Mouse (Mus musculus): ENCODE data around the gene C1qtnf7.

Gene C1qtnf7

DNA sequence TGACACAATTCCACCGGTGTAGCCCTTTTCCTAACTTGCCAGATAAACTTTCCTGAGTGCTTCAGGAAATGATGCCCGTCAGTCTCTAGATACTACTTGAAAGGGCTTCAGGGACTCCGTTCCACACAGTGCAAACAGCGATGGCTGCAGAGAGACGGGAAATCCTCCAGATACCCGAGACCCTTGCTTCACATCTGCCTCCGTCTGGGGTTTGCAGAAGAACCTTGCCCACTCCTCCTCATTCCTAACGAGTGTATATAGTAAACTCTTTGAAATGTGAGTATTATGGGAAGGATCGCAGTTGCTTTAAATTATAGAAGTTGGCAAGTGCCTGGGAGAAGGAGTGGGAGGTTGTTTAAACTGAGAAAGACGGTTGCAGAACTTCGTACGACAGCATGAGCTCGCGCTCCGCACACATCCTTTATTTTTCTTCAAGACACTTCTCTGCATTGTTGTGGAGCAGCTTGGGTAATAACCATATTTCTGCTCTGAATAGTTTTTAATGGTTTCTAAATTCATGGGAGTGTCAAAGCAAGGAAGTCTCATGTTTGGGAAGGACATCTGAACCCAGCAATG, at the start of gene C1qtnf7:
C1qtnf7 (plus strand) TSS at position 138 of the 576 bp plus-strand sequence.
- no peak for DNase-seq (ENCODE audit: extremely low read depth, low read depth, low spot score)

DNA sequence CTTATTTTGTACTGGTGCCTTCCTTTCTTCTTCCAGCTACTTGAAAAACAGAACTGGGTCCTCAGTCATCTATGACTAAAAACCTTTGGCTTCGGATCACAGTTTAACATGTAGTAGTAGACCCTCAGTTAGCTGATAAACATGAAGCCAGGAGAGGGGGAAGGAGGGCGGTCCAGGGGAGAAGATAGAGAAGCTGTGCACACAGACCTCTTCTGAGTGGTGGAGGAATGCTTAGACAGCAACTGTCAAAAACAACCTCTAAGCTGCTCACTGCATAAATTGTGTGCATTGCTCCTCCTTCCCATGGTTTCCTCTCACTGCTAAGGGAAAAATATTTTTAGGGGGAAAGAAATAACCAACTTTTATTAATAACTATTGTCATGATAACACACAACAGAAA, 48.6 kb upstream of the C1qtnf7 start:
- no peak for DNase-seq (ENCODE audit: extremely low read depth, low read depth, low spot score)

DNA sequence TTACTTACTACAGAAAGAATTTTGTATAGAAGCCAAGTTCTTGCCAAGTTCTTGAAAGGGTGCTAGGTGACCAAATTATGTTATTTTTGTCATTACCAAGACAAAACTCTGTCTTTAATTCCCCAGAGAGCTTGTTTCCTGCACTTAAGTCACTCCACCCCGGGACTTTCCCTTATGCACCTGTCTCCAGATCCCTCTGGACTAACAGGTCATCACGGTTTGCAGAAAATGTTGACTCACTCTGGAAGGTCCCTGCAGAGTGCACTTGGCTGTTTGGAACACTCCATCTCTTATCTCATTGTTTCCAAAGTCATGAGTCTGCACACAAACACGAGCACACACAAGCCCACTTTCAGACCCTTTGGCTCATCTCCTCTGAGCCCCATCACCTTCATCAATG, 48.1 kb upstream of the C1qtnf7 start:
- no peak for DNase-seq (ENCODE audit: extremely low read depth, low read depth, low spot score)

DNA sequence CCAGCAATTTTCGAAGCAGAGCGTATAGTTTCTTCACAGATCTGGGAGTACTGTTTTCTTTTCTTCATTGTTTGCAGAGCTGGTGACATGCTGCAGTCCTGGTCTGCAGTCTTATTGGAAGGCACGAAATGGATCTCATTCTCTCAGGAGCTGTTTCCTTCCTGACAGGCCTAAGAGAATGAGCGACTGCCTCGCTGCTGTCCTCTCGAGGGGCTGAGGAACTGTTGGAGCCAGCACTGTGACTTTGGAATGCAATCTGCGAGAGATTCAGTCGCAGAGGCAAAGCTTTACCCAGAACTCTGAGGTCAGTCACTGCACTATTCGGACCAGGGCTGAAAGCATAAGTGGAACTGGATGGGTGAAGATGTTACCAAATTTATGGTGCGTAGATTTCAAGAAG, 46.4 kb upstream of the C1qtnf7 start:
- DNase-seq (ENCODE audit: extremely low read depth, low read depth, low spot score): no peak

DNA sequence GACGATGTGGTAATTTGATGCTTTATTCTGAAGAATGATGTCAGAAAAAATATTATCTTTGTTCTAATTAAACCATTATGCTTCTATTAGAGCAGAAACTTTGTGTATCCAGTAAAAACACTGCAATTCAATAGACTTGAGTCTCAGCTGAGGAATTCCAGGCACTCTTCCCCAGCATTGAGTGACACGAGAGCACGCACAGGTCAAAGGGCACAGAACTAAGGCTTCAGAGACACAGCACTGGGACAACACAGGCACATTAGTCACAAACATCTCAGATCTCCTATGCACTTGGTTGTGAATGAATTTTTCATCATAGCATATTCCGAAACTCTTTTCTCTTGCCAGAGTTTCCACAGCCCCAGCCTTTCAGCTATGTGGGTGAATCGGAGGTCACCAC, 37.4 kb upstream of the C1qtnf7 start:
- no peak for DNase-seq (ENCODE audit: extremely low read depth, low read depth, low spot score)

DNA sequence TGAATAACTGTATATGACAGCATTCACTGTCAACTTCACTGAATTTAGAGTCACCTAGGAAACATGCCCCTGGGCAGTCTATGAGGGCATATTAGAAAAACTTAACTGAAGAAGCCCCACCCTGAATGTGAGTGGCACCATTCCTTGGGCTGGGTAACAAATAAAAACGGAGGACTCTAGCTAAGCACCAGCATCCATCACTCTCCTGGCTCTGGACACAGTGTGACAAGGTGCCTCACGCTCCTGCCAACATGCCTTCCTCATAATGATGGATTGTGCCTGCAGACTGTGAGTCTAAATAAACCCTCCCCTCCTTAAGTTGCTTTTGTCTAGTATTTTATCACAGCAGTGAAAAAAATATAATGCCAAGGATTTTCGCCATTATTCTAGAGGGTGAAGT, 35.3 kb upstream of the C1qtnf7 start:
- no peak for DNase-seq (ENCODE audit: extremely low read depth, low read depth, low spot score)

DNA sequence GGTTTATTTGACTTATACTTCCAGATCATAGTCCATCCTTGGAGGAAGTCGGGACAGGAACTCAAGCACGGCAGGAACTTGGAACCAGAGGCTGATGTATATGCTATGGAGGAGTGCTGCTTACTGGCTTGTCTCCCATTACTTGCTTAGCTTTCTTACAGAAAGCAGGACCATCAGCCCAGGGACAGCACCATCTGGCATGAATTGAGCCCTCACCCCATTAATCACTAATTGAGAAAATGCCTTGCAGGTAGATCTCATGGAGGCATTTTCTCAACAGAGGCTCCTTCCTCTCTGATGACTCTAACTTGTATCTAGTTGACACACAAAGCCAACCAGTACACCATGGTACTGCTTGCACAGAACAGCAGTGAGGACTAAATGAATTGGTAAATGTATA, 34.6 kb upstream of the C1qtnf7 start:
- no peak for DNase-seq (ENCODE audit: extremely low read depth, low read depth, low spot score)

DNA sequence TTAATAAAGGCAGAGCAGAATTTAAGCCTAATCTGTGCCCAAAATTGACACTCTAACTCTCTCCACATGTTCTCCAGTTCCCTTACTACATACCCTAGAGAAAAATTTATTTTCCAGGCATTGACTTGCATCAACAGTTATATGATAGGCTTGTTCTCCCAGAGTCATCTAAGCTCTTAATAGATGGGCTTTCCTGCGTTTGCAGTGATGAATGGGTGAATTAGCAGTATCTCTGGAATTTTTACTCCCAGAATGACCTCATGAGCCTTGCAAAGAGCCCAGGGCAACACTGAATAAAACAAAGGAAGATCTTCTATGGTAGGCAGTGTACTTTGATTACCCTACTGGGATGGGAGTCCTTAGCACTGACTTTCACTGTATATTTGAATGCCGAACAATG, 33.5 kb upstream of the C1qtnf7 start:
- no peak for DNase-seq (ENCODE audit: extremely low read depth, low read depth, low spot score)

DNA sequence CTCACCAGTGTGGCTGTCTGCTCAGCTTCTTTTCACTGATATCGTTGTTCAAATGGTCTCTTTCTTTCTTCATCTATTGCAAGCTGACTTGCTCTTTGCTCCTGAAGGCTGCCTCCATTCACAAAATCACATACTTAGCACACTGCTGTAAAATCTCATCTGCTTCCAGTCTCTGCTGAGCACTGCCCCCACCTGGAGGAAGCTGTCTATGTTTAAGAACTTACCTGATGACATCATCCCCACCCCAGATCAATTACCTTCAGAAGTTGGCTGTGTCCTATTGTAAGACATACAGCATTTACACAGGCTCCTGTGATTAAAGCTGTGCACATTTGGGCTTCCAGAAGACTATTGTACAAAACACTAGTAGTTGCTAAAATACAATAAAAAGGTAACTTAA, 13.5 kb upstream of the C1qtnf7 start:
- no peak for DNase-seq (ENCODE audit: extremely low read depth, low read depth, low spot score)

DNA sequence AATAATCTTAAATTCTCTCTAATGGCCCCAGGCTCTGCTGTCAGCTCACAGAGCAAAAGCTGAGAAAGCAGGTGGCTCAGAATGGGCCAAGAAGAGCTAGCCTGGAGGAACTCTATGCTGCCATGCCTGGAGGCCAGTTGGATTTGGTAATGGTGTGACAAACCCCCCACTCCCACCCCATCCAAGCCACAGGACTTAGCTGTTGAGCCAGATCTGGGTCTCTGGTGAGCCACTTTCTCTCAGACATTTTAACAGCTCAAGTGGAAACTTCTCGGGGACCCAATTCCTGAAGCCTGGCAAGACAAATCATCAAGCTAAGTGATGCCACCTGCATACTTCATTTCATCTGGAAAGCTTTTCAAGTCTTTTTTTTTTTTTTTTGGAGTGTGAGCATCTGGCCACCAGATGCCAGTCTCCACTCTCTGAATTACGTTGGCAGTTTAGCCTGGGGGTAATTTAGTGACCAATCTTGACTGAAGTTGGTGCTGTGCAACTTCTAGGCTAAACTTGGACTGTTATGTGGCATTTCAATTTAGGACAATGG, 11.0 kb upstream of the C1qtnf7 start:
- no peak for DNase-seq (ENCODE audit: extremely low read depth, low read depth, low spot score)

DNA sequence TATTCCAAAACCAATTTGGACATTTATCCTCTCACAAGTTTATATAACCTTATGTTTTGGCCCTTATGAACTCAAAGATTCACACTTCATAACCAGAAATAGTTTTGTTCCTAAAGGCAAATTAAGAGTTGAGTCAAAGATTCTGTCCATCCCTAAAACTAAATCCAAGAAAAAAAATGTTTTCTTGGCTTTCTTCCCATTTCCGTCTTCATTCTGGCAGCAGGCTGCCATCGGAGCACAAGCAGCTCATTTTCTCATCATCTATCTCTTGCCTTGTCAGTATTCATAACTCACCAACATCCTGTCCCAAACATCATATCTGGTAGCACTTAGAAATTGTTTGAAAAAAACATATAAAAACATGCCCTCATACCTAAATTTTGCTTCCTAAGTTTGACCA, 6.9 kb upstream of the C1qtnf7 start:
- no peak for DNase-seq (ENCODE audit: extremely low read depth, low read depth, low spot score)

DNA sequence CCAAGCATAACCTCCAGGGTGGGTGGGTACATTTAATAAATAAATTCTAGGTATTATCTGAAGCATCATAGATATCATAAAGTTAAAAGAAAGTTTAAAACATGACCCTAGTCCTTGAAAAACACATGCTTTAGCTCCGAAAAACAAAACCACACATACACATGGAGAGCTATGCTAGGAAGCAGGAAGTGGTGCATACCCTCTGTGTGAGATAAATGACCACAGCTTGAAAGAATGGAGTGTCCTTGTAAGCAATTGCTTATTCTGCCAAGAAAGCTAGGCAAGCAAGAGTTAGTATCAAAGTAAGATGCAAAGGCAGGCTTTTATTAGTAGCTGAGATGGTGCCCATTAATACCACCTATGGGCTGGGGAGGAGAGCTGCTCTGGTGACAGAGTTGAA, 6.4 kb upstream of the C1qtnf7 start:
- no peak for DNase-seq (ENCODE audit: extremely low read depth, low read depth, low spot score)

DNA sequence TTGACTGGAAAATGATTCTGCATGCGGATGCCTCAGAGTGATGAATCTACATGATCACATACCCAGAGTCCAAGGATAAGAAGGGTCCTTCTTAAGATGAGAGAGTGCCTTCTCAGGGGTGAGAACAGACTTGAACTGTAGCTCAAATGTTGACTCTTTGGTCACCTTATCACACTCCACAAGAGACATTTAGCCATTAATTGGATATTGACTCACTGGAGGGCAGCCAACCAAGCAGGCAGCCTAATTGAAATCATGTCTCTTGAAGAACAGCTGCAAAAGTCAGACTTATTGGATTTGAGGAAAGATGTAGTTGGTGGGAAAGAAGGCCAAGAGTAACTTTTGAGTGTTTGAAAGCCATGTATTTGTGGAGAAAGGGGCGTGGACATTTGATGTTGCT, 4.2 kb upstream of the C1qtnf7 start:
- no peak for DNase-seq (ENCODE audit: extremely low read depth, low read depth, low spot score)

DNA sequence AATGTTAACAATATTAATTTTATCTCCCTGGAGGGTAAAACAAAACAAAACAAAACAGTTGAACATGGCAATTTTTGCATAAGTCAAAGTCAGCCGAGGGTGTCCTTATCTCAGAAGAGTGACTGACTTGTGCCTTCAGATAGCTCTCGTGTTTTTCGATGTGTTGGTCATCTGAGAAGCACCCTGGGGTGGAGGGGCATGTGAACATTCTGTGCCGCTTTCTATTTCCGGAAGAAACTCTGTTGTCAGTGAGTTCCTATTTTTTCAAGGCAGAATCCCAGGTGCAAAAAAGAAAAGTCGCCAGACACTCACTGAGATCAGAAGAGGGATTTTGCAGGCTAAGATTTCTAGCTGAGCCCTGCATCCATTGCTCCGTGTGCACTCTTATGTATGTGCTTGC, 1.2 kb downstream of the C1qtnf7 start:
- DNase-seq (ENCODE audit: extremely low read depth, low read depth, low spot score): no peak

DNA sequence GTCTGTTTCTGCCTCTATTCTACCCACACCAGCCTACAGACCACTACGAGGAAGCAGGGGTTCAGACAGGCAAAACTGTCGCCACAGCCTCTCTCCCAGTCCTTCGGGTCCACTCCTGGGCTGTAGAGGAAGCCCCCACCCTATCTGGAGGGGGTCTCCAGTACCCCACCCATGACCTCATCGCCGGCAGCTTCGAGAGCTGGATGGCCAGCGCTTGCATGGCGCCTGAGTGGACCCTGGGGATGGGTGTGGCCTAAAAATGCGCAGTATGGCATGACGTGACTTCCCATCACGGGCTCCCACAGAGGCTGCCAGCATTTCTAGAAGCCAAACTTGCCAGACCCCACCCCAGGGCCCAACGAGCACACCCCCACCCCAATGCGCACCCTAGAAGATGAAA, 2.0 kb downstream of the C1qtnf7 start:
- no peak for DNase-seq (ENCODE audit: extremely low read depth, low read depth, low spot score)

DNA sequence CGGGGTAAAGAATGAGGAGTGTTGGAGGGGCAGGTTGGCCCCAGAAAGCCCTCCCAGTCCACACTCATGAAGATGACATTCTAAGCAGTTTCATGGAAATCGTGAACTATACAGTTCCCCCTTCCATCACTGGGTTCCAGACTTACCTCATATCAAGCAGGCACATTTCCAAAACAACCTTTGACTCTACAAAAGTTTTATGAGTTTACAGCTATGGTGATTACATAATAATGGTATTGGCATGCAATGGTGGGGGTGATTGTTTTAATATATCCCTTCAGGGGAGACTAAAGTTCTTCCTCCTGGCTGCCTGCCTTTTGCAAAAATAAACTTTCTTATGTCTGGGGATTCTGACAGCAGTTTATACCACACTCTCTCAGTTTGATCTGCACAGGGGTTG, 4.6 kb downstream of the C1qtnf7 start:
- no peak for DNase-seq (ENCODE audit: extremely low read depth, low read depth, low spot score)

DNA sequence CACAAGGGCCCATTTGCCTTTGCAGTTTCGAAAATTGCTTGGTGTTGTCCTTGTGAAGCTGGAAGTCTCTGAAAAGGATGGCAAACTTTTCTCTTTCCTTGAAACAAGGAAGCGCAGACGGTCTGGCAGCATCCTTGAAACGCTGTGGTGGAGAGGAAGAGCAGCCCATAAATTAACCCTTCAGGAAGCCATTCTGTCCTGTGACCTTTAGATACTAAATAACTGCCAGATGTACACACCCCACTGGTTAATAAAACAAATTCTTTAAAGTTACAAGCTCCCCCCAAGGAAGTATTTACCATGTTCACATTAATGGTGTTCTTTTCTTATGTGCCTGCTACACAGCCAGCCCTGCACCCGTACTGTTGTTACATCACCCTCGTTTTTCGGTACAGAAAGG, 6.0 kb downstream of the C1qtnf7 start:
- no peak for DNase-seq (ENCODE audit: extremely low read depth, low read depth, low spot score)

DNA sequence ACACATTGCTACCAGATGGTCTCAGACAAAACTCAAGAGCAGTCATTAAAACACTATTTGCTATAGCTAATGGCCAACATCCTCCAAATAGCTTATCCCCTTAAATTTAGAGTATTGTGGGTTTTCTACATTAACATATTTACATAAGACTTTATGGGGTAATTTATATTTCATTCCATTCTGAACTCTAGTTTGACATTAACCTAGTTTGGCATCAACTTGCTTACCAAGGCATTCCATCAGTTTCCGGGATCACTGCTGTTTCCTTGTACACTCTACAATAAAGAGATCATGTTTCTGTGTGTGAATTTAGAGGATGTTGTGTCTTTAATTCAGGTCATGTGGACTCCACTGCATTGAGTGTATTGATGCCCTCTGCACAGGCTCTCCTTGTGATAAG, 7.5 kb downstream of the C1qtnf7 start:
- DNase-seq (ENCODE audit: extremely low read depth, low read depth, low spot score): no peak

DNA sequence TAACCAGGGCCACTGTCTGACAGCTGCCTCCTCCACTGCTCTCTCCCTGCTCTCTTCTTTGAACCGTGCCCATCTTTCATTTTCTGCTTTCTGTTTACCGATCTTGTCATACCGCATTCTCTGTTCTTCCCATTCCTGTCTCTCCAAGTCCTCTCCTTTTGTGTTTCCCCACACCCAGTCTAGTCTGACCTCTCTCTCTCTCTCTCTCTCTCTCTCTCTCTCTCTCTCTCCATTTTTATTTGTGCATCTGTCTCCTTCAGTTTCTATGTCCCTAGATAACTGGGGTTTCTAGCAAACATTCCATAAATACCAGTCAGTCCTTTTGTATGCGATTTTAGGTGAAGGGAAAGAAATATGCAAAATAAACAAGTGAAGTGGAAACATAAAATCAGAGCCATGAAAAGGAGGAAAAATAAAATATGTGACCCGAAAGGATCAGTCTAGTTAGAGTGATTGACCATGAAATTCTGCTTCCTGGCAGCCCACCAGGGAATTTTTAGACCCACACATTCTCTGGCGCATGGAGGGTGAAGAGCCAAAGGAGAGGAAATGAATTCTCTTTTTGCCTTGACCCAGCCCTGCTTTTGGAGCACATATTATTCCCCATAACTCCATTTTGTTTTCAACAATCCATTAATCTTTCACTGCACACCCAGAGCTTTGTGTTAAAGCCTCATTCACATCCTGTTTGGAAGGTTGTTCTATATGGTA, 11.7 kb downstream of the C1qtnf7 start:
- DNase-seq (ENCODE audit: extremely low read depth, low read depth, low spot score): no peak

DNA sequence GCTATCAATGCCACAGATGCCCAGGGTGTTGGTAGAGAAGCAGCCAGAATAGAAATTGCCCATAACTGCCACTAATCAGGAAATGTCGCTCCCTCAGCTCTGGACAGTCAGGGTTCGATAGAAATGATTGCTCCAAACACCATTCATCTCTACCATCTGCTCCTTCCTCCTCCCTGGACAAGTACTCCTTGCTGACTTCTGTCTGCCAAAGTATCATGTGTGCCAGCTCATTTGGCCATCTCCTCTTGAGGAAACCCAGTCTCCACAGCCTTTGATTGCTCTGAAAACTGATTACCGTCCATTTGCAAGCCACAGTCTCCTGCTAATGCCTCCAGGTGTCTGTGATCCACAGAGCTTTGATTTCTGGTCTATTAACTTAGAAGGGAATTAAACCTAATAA, 14.8 kb downstream of the C1qtnf7 start:
- no peak for DNase-seq (ENCODE audit: extremely low read depth, low read depth, low spot score)

DNA sequence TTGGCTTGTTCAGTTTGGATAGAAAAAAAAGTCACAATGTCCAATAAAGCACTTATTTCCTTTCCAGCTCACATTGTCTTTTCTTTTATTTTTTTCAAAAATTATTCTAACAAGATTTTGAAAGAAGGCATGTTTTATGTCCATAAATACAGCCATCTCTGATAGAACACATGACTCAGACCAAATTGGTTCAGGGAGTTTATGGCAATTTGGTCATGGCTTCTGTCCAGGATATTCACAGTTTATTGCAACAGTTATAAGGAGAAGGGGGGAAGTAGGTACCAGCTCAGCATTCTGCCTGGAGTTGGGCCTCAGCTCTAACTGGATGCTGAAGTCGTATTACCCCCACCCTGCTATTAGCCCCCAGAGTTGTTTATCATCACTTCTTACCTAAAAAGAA, 15.5 kb downstream of the C1qtnf7 start:
- no peak for DNase-seq (ENCODE audit: extremely low read depth, low read depth, low spot score)

DNA sequence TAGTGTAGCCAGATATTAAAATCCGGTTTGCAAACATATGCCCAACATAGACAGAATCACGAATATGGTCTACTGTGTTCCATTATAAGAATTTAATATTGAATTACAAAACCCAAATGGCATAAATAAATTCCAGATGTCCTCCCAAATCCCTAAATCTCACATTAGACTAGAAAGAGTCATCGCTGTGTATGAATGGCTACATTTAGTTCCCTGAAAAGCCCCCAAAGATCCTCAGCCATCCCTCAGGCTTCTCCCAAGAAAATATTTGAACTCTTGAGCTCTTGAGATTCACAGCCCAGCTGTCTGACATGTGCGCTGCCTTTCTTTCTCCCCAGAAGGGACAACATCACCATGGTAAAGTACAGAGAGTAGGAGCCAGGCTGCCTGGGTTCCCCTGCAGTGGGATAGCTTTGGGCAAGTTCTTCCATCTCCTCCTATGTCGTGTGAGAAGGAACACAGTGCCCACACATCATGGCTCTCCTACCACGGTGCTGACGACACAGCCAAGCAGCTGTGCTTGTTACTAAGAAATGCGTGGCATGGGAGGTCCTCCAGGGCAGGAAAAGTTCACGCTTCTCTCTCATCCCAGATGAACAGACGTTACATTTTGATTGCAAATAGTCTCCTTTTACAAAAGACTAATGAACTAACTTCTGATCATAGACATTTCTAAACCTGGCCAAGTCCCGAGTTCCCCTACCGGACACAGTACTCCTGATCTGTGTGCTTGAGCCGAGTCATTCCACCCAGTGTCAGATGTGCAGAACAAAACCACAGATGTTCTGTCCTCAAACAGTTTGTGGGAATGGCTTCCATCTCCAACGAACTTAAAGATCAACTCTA, 23.2 kb downstream of the C1qtnf7 start:
- DNase-seq (ENCODE audit: extremely low read depth, low read depth, low spot score): no peak

Data from fat pad, adult 2 months (tissue).